Mouse (Mus musculus) heart, embryonic 14.5 days (tissue): Measurements from ENCODE around the gene Mtss1l. TPM values are rescaled to one million over a fixed set of nuclear protein-coding genes. Genes with fewer than 3 reads are reported as not detected.

Source experiments
- ATAC-seq: fragments of 200-750 bp; cut with Nextera tagmentation; 2 replicates; pipeline ENCODE4 v1.8.0; 2017; ENCODE audit warnings: low read depth, moderate TSS enrichment; ENCODE audit not compliant: insufficient number of reproducible peaks, insufficient read depth, low FRiP score
- H3K27ac ChIP-seq, 2 experiments: fragments of 200-500 bp in 1 of 2; fragments of 300-500 bp in 1 of 2; sonication (generic) in 1 of 2; replicated peaks in 1 of 2; 2 replicates each; pipeline ENCODE4 v1.5.1; 2012 to 2014; ENCODE audit warnings: low read depth in 2 of 2, low read length in 2 of 2, control low read depth in 1 of 2, mild to moderate bottlenecking in 1 of 2, mixed read lengths in 1 of 2; ENCODE audit not compliant: control insufficient read depth in 1 of 2, insufficient read depth in 1 of 2
- H3K27me3 ChIP-seq: fragments of 300-500 bp; sonication (generic); 2 replicates; pipeline ENCODE4 v1.6.1; 2014; ENCODE audit warnings: mild to moderate bottlenecking, low read length, control low read depth; ENCODE audit not compliant: control insufficient read depth, insufficient read depth
- H3K36me3 ChIP-seq: fragments of 300-500 bp; sonication (generic); 2 replicates; pipeline ENCODE4 v1.6.1; 2014; ENCODE audit warnings: mild to moderate bottlenecking, control low read depth, low read length, mixed read lengths; ENCODE audit not compliant: control insufficient read depth, insufficient read depth
- H3K4me1 ChIP-seq, 2 experiments: fragments of 200-500 bp in 1 of 2; fragments of 300-500 bp in 1 of 2; sonication (generic) in 1 of 2; 2 replicates each; pipeline ENCODE4 v1.6.1; 2012 to 2014; ENCODE audit warnings: low read length in 2 of 2, control low read depth in 1 of 2, mixed read lengths in 1 of 2; ENCODE audit not compliant: control insufficient read depth in 2 of 2, insufficient read depth in 2 of 2
- H3K4me2 ChIP-seq: fragments of 300-500 bp; sonication (generic); 2 replicates; pipeline ENCODE4 v1.6.1; 2014; ENCODE audit warnings: mild to moderate bottlenecking, low read length
- H3K4me3 ChIP-seq, 2 experiments: fragments of 200-500 bp in 1 of 2; fragments of 300-500 bp in 1 of 2; sonication (generic) in 1 of 2; 2 replicates each; pipeline ENCODE4 v1.5.1; 2012 to 2014; ENCODE audit warnings: low read length in 2 of 2, mild to moderate bottlenecking in 2 of 2, control low read depth in 1 of 2, low read depth in 1 of 2, moderate library complexity in 1 of 2; ENCODE audit not compliant: control insufficient read depth in 1 of 2, insufficient read depth in 1 of 2
- H3K9ac ChIP-seq: fragments of 300-500 bp; sonication (generic); 2 replicates; pipeline ENCODE4 v1.6.1; 2014; ENCODE audit warnings: mild to moderate bottlenecking, low read length
- H3K9me3 ChIP-seq: fragments of 300-500 bp; sonication (generic); 2 replicates; pipeline ENCODE4 v1.6.1; 2016; ENCODE audit warnings: low read length, control low read depth; ENCODE audit not compliant: control insufficient read depth
- WGBS: fragments of 180-500 bp; shearing (Covaris S2); extraction: QIAGEN DNeasy Blood & Tissue Kit; methylation state at CpG from one replicate; pipeline ENCODE4 v1.1.7; 2014; 5-methylcytosine and 5-hydroxymethylcytosine counted together
- polyA plus RNA-seq: library from polyadenylated mRNA; unstranded; fragments of >200 nt; fragmentation: Nextera tagmentation; extraction: Ambion mirVana; gene quantifications from 2 replicates; pipeline ENCODE4 v1.2.1, GENCODE M21; 2014

Gene Mtss1l
- polyA plus RNA-seq, 1 experiment from 2014 or later, result 17.6 TPM

GRCm38 (mm10) chr8:110706288-110706870, 14.9 kb upstream of the Mtss1l start:
- Histone ChIP-seq H3K9me3 (no peaks in the 10 kb centered on the region), H3K4me3 (no peak overlapping the region), H3K4me1 (peaks cover 55 to 72% of the 10 kb centered on the region in 2 experiments), H3K4me2 (no peak overlapping the region), H3K27ac (peak overlapping the region; percentile 6 to 41; a peak in 1 of 4 replicates), H3K9ac (0 out of 2 replicates have a peak overlapping the region, but pooled peaks have one; percentile 34), H3K36me3 (no peaks in the 10 kb centered on the region), H3K27me3 (no peaks in the 10 kb centered on the region)
- no peak for ATAC-seq
- WGBS, result 88% methylated on average over 3 of the region's 3 CpGs

GRCm38 (mm10) chr8:110708429-110708828, 12.8 kb upstream of the Mtss1l start:
- H3K4me2 ChIP-seq, result no peak overlapping the region
- H3K27ac ChIP-seq, result no peak overlapping the region
- no peak overlapping the region for H3K4me3 ChIP-seq
- no peaks in the 10 kb centered on the region for H3K9me3 ChIP-seq
- H3K27me3 ChIP-seq, result no peaks in the 10 kb centered on the region
- no peak overlapping the region for H3K9ac ChIP-seq
- H3K36me3 ChIP-seq, result no peaks in the 10 kb centered on the region; the same call in 1 of the 2 replicates
- WGBS, result 90% methylated on average over 11 of the region's 11 CpGs
- ATAC-seq, result no peak
- peaks cover 65 to 74% of the 10 kb centered on the region in 2 experiments for H3K4me1 ChIP-seq

- H3K27ac ChIP-seq, result peak overlapping the region; percentile 85 to 90
- WGBS, result 55% methylated on average over 3 of the region's 3 CpGs
- H3K4me1 ChIP-seq, result peaks cover 65 to 73% of the 10 kb centered on the region in 2 experiments
- no peak for ATAC-seq
- no peaks in the 10 kb centered on the region for H3K9me3 ChIP-seq
- H3K27me3 ChIP-seq, result no peaks in the 10 kb centered on the region
- H3K4me3 ChIP-seq, result no peak overlapping the region
- no peaks in the 10 kb centered on the region; the same call in 1 of the 2 replicates for H3K36me3 ChIP-seq
- peak overlapping the region; percentile 45 for H3K9ac ChIP-seq
- no peak overlapping the region for H3K4me2 ChIP-seq
Measured at GRCm38 (mm10) chr8:110710593-110710992, 10.7 kb upstream of the Mtss1l start.

DNA sequence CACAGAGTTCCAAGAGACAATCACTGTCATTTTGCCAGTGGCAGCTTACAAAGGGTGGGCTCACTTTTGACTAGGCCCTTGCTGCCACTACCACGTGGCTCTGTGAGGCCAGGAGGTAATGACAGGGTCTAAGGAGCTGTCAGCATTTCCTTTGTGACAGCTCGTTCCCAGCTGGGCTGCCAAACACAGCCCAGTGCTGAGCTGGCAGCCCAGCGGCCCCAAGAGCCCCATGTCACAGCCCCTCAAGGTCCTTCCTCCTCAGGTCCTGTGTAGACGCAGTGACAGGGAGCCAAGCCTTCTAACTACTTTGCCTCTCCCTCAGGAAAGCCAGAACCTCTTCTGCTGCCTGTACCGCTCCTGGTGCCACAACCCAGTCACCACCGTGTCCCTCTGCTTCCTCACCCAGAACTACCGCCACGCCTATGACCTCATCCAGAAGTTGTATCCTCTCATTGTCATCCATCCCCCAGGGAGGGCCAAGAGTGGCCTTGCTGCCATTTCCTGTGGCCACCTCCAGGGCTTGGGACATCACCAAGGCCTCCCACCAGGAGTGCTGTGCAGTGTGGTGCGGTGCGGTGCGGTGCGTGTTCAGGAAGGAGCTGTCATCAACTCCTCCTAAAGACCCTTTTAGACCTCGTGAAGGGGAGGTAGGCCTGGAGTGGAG, 9.9 kb upstream of the Mtss1l start:
- Histone ChIP-seq H3K27ac (peak overlapping the region; percentile 85 to 90), H3K4me2 (no peak overlapping the region), H3K4me1 (peaks cover 65 to 73% of the 10 kb centered on the region in 2 experiments), H3K9ac (peak overlapping the region; percentile 45), H3K4me3 (no peak overlapping the region), H3K9me3 (no peaks in the 10 kb centered on the region), H3K27me3 (no peaks in the 10 kb centered on the region), H3K36me3 (no peaks in the 10 kb centered on the region; the same call in 1 of the 2 replicates)
- WGBS, result 13% methylated on average over 13 of the region's 13 CpGs
- peak; percentile 71 for ATAC-seq

- Histone ChIP-seq H3K36me3 (no peaks in the 10 kb centered on the region; the same call in 1 of the 2 replicates), H3K4me2 (no peak overlapping the region), H3K27ac (peak overlapping the region; percentile 49 to 59; a peak in 3 of 4 replicates), H3K4me3 (no peak overlapping the region), H3K27me3 (no peaks in the 10 kb centered on the region), H3K9ac (0 out of 2 replicates have a peak overlapping the region, but pooled peaks have one; percentile 21), H3K9me3 (no peaks in the 10 kb centered on the region), H3K4me1 (peaks cover 73 to 83% of the 10 kb centered on the region in 2 experiments)
- no peak for ATAC-seq
- WGBS, result 45% methylated on average over 7 of the region's 7 CpGs
Measured at GRCm38 (mm10) chr8:110713073-110713472, 8.2 kb upstream of the Mtss1l start.

DNA sequence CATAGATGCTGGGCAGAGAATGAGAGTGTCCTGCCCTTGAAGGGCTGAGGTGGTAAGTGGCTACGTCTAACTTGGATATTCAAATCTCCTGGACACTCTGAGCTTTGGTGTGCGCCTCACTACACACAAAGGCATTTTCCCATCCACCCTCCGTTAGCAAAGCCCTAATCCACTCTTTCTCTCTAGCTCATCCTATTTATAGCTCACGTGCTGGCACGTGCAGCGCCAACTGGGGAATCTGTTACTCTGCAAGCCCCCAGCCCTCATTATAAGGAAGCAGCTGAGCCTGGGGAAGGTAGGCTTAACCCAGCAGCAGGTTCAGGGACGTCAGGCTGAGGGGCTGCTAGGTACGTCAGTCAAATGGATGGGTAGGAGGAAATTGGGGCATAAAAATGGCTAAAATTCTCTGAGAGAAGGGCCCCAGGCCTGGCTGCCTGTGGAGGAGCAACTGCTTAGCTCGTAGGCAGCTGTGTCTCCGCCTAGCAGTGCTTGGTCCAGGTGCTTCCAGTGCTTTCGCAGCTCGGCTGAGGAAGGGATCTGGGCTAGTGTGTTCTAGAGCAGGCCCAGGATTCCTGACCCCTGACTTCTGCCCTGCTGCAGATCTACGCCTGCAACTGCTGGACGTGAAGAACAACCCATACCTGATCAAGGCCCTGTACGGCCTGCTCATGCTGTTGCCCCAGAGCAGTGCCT, 6.3 kb upstream of the Mtss1l start:
- ATAC-seq, result no peak
- no peaks in the 10 kb centered on the region for H3K27me3 ChIP-seq
- peak overlapping the region; percentile 71 to 90 for H3K27ac ChIP-seq
- peaks cover 86 to 93% of the 10 kb centered on the region in 2 experiments for H3K4me1 ChIP-seq
- 48% methylated on average over 15 of the region's 15 CpGs for WGBS
- H3K9me3 ChIP-seq, result no peaks in the 10 kb centered on the region
- H3K4me2 ChIP-seq, result peak overlapping the region; percentile 16
- H3K36me3 ChIP-seq, result no peaks in the 10 kb centered on the region; the same call in 1 of the 2 replicates
- H3K9ac ChIP-seq, result peak overlapping the region; percentile 63
- H3K4me3 ChIP-seq, result no peak overlapping the region

DNA sequence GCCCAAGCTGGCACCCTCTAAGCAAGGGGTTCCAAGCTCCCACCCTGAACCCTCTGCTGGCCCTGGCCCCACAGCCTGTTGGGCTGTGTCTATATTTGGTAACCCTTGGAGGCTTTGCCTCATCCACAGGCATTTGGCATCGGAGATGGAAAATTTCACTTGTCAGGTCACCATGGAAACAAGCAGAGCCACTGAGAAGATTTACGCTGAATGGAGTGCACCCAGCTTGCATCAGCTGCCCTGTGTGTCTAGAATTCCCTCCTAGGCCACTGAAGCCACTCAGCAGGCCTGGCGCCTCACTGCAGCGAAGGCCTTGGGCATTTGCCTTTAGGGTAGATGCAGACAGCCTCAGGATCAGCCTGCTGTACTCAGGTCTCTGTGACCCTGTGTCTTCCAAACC, 5.2 kb upstream of the Mtss1l start:
- 0 out of 2 replicates have a peak, but pooled peaks have one; percentile 19 for ATAC-seq
- 34% methylated on average over 4 of the region's 4 CpGs for WGBS
- H3K4me3 ChIP-seq, result no peak overlapping the region
- H3K36me3 ChIP-seq, result no peaks in the 10 kb centered on the region; the same call in 1 of the 2 replicates
- peak overlapping the region; percentile 16 for H3K4me2 ChIP-seq
- peaks cover 81 to 89% of the 10 kb centered on the region in 2 experiments for H3K4me1 ChIP-seq
- peak overlapping the region; percentile 63 for H3K9ac ChIP-seq
- H3K27ac ChIP-seq, result peak overlapping the region; percentile 71 to 90
- H3K27me3 ChIP-seq, result no peaks in the 10 kb centered on the region
- H3K9me3 ChIP-seq, result no peaks in the 10 kb centered on the region
